Mouse (Mus musculus): ENCODE measurements around the gene Naaa. TPM values are rescaled to one million over a fixed set of nuclear protein-coding genes. Genes with fewer than 3 reads are reported as not detected.

The Naaa gene
- polyA plus RNA-seq, 1 experiment: 50.7 TPM

GRCm38 (mm10) chr5:92294525-92294924, 16.6 kb upstream of the Naaa start:
- Histone ChIP-seq H3K27ac (ENCODE audit: control insufficient read depth, insufficient read depth, low read length) (no peak overlapping the region), H3K4me1 (replicated peaks; ENCODE audit: control insufficient read depth, insufficient read depth, low read length) (no peaks in the 10 kb centered on the region), H3K36me3 (ENCODE audit: control insufficient read depth, insufficient read depth, low read length) (peaks cover 45% of the 10 kb centered on the region), H3K4me3 (ENCODE audit: control insufficient read depth, insufficient read depth, low read length) (no peak overlapping the region), H3K27me3 (ENCODE audit: control insufficient read depth, insufficient read depth, low read length) (no peaks in the 10 kb centered on the region)
- DNase-seq: no peak
- 91% methylated on average over 2 of the region's 2 CpGs for WGBS
- no peak for TF ChIP-seq CTCF (IDR thresholded peaks at IDR 0.05; ENCODE audit: borderline replicate concordance, control insufficient read depth, extremely low read depth, insufficient read depth, low read length, poor library complexity)
- TF ChIP-seq POLR2A (IDR thresholded peaks at IDR 0.05; ENCODE audit: control insufficient read depth, extremely low read depth, insufficient read depth, low read length, poor library complexity): no peak

- no peak overlapping the region for H3K4me3 ChIP-seq (ENCODE audit: control insufficient read depth, insufficient read depth, low read length)
- no peak overlapping the region for H3K27ac ChIP-seq (ENCODE audit: control insufficient read depth, insufficient read depth, low read length)
- TF ChIP-seq CTCF (IDR thresholded peaks at IDR 0.05; ENCODE audit: borderline replicate concordance, control insufficient read depth, extremely low read depth, insufficient read depth, low read length, poor library complexity) (no peak), POLR2A (IDR thresholded peaks at IDR 0.05; ENCODE audit: control insufficient read depth, extremely low read depth, insufficient read depth, low read length, poor library complexity) (no peak)
- H3K27me3 ChIP-seq (ENCODE audit: control insufficient read depth, insufficient read depth, low read length): no peaks in the 10 kb centered on the region
- no peaks in the 10 kb centered on the region for H3K4me1 ChIP-seq (replicated peaks; ENCODE audit: control insufficient read depth, insufficient read depth, low read length)
- DNase-seq: no peak
- H3K36me3 ChIP-seq (ENCODE audit: control insufficient read depth, insufficient read depth, low read length): peaks cover 49% of the 10 kb centered on the region
- WGBS: 100% methylated on average over 6 of the region's 6 CpGs
Measured at GRCm38 (mm10) chr5:92291652-92292414, 13.9 kb upstream of the Naaa start.

- no peak for DNase-seq
- Histone ChIP-seq H3K4me3 (ENCODE audit: control insufficient read depth, insufficient read depth, low read length) (no peak overlapping the region), H3K27me3 (ENCODE audit: control insufficient read depth, insufficient read depth, low read length) (no peaks in the 10 kb centered on the region), H3K4me1 (replicated peaks; ENCODE audit: control insufficient read depth, insufficient read depth, low read length) (no peaks in the 10 kb centered on the region), H3K36me3 (ENCODE audit: control insufficient read depth, insufficient read depth, low read length) (peaks cover 42% of the 10 kb centered on the region), H3K27ac (ENCODE audit: control insufficient read depth, insufficient read depth, low read length) (no peak overlapping the region)
- 96% methylated on average over 6 of the region's 6 CpGs for WGBS
- TF ChIP-seq POLR2A (IDR thresholded peaks at IDR 0.05; ENCODE audit: control insufficient read depth, extremely low read depth, insufficient read depth, low read length, poor library complexity) (no peak), CTCF (IDR thresholded peaks at IDR 0.05; ENCODE audit: borderline replicate concordance, control insufficient read depth, extremely low read depth, insufficient read depth, low read length, poor library complexity) (no peak)
Measured at GRCm38 (mm10) chr5:92287840-92288239, 9.9 kb upstream of the Naaa start.

GRCm38 (mm10) chr5:92283107-92283506, 5.1 kb upstream of the Naaa start:
- Histone ChIP-seq H3K36me3 (ENCODE audit: control insufficient read depth, insufficient read depth, low read length) (peaks cover 20% of the 10 kb centered on the region), H3K4me1 (replicated peaks; ENCODE audit: control insufficient read depth, insufficient read depth, low read length) (no peaks in the 10 kb centered on the region)
- TF ChIP-seq POLR2A (IDR thresholded peaks at IDR 0.05; ENCODE audit: control insufficient read depth, extremely low read depth, insufficient read depth, low read length, poor library complexity) (no peak), CTCF (IDR thresholded peaks at IDR 0.05; ENCODE audit: borderline replicate concordance, control insufficient read depth, extremely low read depth, insufficient read depth, low read length, poor library complexity) (no peak)

GRCm38 (mm10) chr5:92282571-92282970, 4.6 kb upstream of the Naaa start:
- Histone ChIP-seq H3K27ac (ENCODE audit: control insufficient read depth, insufficient read depth, low read length) (no peak overlapping the region), H3K4me1 (replicated peaks; ENCODE audit: control insufficient read depth, insufficient read depth, low read length) (no peaks in the 10 kb centered on the region), H3K36me3 (ENCODE audit: control insufficient read depth, insufficient read depth, low read length) (peaks cover 15% of the 10 kb centered on the region), H3K4me3 (ENCODE audit: control insufficient read depth, insufficient read depth, low read length) (no peak overlapping the region), H3K27me3 (ENCODE audit: control insufficient read depth, insufficient read depth, low read length) (no peaks in the 10 kb centered on the region)
- DNase-seq: no peak
- 82% methylated on average over 4 of the region's 4 CpGs for WGBS
- no peak for TF ChIP-seq POLR2A (IDR thresholded peaks at IDR 0.05; ENCODE audit: control insufficient read depth, extremely low read depth, insufficient read depth, low read length, poor library complexity)
- TF ChIP-seq CTCF (IDR thresholded peaks at IDR 0.05; ENCODE audit: borderline replicate concordance, control insufficient read depth, extremely low read depth, insufficient read depth, low read length, poor library complexity): no peak

More at GRCm38 (mm10) chr5:92283107-92283506, 5.1 kb upstream of the Naaa start:
- Histone ChIP-seq H3K4me3 (ENCODE audit: control insufficient read depth, insufficient read depth, low read length) (no peak overlapping the region), H3K27me3 (ENCODE audit: control insufficient read depth, insufficient read depth, low read length) (no peaks in the 10 kb centered on the region), H3K27ac (ENCODE audit: control insufficient read depth, insufficient read depth, low read length) (no peak overlapping the region)
- DNase-seq: no peak
- WGBS: 57% methylated on average over 3 of the region's 3 CpGs

GRCm38 (mm10) chr5:92278942-92279537, 1.1 kb upstream of the Naaa start:
- 39% methylated on average over 10 of the region's 10 CpGs for WGBS
- no peak overlapping the region for H3K4me3 ChIP-seq (ENCODE audit: control insufficient read depth, insufficient read depth, low read length)

More at GRCm38 (mm10) chr5:92278942-92279537, 1.1 kb upstream of the Naaa start:
- H3K36me3 ChIP-seq (ENCODE audit: control insufficient read depth, insufficient read depth, low read length): no peaks in the 10 kb centered on the region
- no peak overlapping the region for H3K27ac ChIP-seq (ENCODE audit: control insufficient read depth, insufficient read depth, low read length)
- 0 out of 2 replicates have a peak, but pooled peaks cover 2% of the 10 kb centered on the region for H3K4me1 ChIP-seq (replicated peaks; ENCODE audit: control insufficient read depth, insufficient read depth, low read length)
- H3K27me3 ChIP-seq (ENCODE audit: control insufficient read depth, insufficient read depth, low read length): no peaks in the 10 kb centered on the region
- TF ChIP-seq CTCF (IDR thresholded peaks at IDR 0.05; ENCODE audit: borderline replicate concordance, control insufficient read depth, extremely low read depth, insufficient read depth, low read length, poor library complexity): no peak
- TF ChIP-seq POLR2A (IDR thresholded peaks at IDR 0.05; ENCODE audit: control insufficient read depth, extremely low read depth, insufficient read depth, low read length, poor library complexity): no peak
- no peak for DNase-seq
